Mouse (Mus musculus) CH12.LX (cell line): ENCODE measurements around the gene Serpine2.

Source experiments
- CHD2 ChIP-seq: IDR thresholded peaks from 2 replicates; pipeline ENCODE4 v1.6.1; 2011; ENCODE audit warnings: low read length, improper control_type of control experiment
- CTCF ChIP-seq, 2 experiments: IDR thresholded peaks in 1 of 2; conservative IDR thresholded peaks in 1 of 2; 2 replicates each; pipeline ENCODE4 v1.5.1; 2011 to 2012; ENCODE audit warnings: low read depth in 2 of 2, low read length in 2 of 2, improper control_type of control experiment in 1 of 2, inconsistent platforms in 1 of 2, mild to moderate bottlenecking in 1 of 2, moderate library complexity in 1 of 2
- HCFC1 ChIP-seq: IDR thresholded peaks from 2 replicates; pipeline ENCODE4 v1.6.1; 2012; ENCODE audit warnings: low read depth, mild to moderate bottlenecking, inconsistent platforms, low read length, improper control_type of control experiment
- JUN ChIP-seq: IDR thresholded peaks from 2 replicates; pipeline ENCODE4 v1.6.1; 2011; ENCODE audit warnings: low read depth, mild to moderate bottlenecking, low read length, improper control_type of control experiment, moderate library complexity; ENCODE audit not compliant: insufficient read depth
- MAX ChIP-seq: IDR thresholded peaks from 2 replicates; pipeline ENCODE4 v1.6.1; 2011; ENCODE audit warnings: low read length, improper control_type of control experiment
- MEF2A ChIP-seq: IDR thresholded peaks from 2 replicates; pipeline ENCODE4 v1.6.1; 2014; ENCODE audit warnings: low read depth, mild to moderate bottlenecking, inconsistent platforms, low read length, improper control_type of control experiment, borderline replicate concordance
- POLR2A ChIP-seq: IDR thresholded peaks from 2 replicates; pipeline ENCODE4 v1.6.1; 2011; ENCODE audit warnings: low read depth, mild to moderate bottlenecking, improper control_type of control experiment, low read length
- POLR2AphosphoS2 ChIP-seq: IDR thresholded peaks from 2 replicates; pipeline ENCODE4 v1.6.1; 2011; ENCODE audit warnings: low read depth, low read length, improper control_type of control experiment
- ZKSCAN1 ChIP-seq: IDR thresholded peaks from 2 replicates; pipeline ENCODE4 v1.6.1; 2012; ENCODE audit warnings: low read depth, inconsistent platforms, low read length, improper control_type of control experiment, borderline replicate concordance
- ZMIZ1 ChIP-seq: IDR thresholded peaks from 2 replicates; pipeline ENCODE4 v1.6.1; 2012; ENCODE audit warnings: low read depth, mild to moderate bottlenecking, inconsistent platforms, low read length, improper control_type of control experiment

- no peak for TF ChIP-seq CTCF (conservative IDR thresholded peaks at IDR 0.05 in 1 of 2, IDR thresholded peaks at IDR 0.05 in 1 of 2; ENCODE audit: low read depth in 2 of 2, low read length in 2 of 2)
- no peak for TF ChIP-seq MAX
- TF ChIP-seq ZKSCAN1 = no peak
- TF ChIP-seq HCFC1 = no peak
- TF ChIP-seq POLR2A = no peak
- TF ChIP-seq ZMIZ1 = no peak
- no peak for TF ChIP-seq CHD2
- no peak for TF ChIP-seq POLR2AphosphoS2
- no peak for TF ChIP-seq JUN
- no peak for TF ChIP-seq MEF2A
These were observed 1.0 kb downstream of the Serpine2 start for GRCm38 (mm10) chr1:79859975-79860374.
